1 mouse cellular context compared by ENCODE assay signal in the genomic region with DNA sequence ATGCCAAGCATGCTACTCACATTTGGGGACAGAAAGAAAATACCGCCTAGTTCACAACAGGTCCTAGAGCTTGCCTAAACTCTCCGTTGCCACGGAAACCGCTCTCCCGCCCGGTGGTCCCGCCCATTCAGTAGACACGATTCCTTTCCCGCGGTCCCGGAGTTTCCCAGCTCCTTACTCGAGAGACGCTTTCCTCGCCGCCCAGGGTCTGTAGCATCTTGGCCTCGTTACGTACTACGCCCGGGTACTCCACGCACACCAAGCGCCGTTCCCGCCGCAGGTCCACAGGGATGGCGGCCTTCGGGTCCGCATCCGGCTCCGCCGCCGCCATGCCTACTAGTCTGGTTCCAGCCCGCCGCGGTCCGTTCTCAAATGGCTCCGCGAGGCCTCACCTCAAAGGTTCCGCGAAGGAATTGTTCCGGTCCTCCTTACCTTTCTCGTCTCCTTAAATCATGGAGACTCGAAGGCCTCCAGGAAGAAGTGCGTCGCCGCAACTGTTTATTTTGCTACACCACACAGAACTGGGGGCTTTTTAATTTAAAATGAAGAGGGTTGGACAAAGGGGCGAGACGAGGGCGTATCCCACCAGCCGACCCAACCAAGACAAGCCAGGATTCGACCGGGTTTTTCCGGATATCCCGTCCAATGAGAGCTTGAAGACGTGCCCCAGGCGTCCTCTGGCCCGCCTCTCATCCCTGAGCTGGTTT.
TF ChIP-seq lines count a peak whose summit lies in the region.

No protein-coding gene starts in this region.

TF ChIP-seq in CH12.LX, 34 proteins besides CTCF, POLR2A, EP300 and RAD21:
- TF ChIP-seq CHD2 (IDR thresholded peaks at IDR 0.05; ENCODE audit: low read length) (peak; percentile 50; the same call in 1 of the 2 replicates), MEF2A (IDR thresholded peaks at IDR 0.05; ENCODE audit: borderline replicate concordance, low read depth, low read length) (peak; percentile 71), CHD1 (IDR thresholded peaks at IDR 0.05; ENCODE audit: low read depth, low read length) (no peak; the same call in 1 of the 2 replicates), ZKSCAN1 (IDR thresholded peaks at IDR 0.05; ENCODE audit: borderline replicate concordance, low read depth, low read length) (peak; percentile 19; the same call in 1 of the 2 replicates), KAT2A (IDR thresholded peaks at IDR 0.05; ENCODE audit: insufficient replicate concordance, low read length) (peak; percentile 86; the same call in 1 of the 2 replicates), IRF4 (IDR thresholded peaks at IDR 0.05; ENCODE audit: low read depth, low read length) (peak; percentile 65; the same call in 1 of the 2 replicates), NRF1 (IDR thresholded peaks at IDR 0.05; ENCODE audit: low read depth, low read length) (peak; percentile 66), TCF12 (IDR thresholded peaks at IDR 0.05; ENCODE audit: low read depth, low read length) (peak; percentile 96), SMC3 (IDR thresholded peaks at IDR 0.05; ENCODE audit: low read depth, low read length) (no peak), UBTF (IDR thresholded peaks at IDR 0.05; ENCODE audit: low read depth, low read length) (peak; percentile 62; the same call in 1 of the 2 replicates), TBP (conservative IDR thresholded peaks at IDR 0.05; ENCODE audit: low read depth, low read length) (peak; percentile 87), USF1 (IDR thresholded peaks at IDR 0.05; ENCODE audit: low read depth, low read length) (no peak), ELF1 (IDR thresholded peaks at IDR 0.05; ENCODE audit: low read depth, low read length) (peak; percentile 71; the same call in 1 of the 2 replicates), PAX5 (IDR thresholded peaks at IDR 0.05; ENCODE audit: low read length) (no peak), MAZ (IDR thresholded peaks at IDR 0.05; ENCODE audit: low read depth, low read length) (peak; percentile 77; the same call in 1 of the 2 replicates), MAX (IDR thresholded peaks at IDR 0.05; ENCODE audit: low read length) (peak; percentile 83), HCFC1 (IDR thresholded peaks at IDR 0.05; ENCODE audit: low read depth, low read length) (peak; percentile 93), E2F4 (IDR thresholded peaks at IDR 0.05; ENCODE audit: insufficient replicate concordance, low read depth, low read length) (peak; percentile 97), ZC3H11A (IDR thresholded peaks at IDR 0.05; ENCODE audit: low read depth, low read length) (no peak), ZMIZ1 (IDR thresholded peaks at IDR 0.05; ENCODE audit: low read depth, low read length) (peak; percentile 67), MYC (IDR thresholded peaks at IDR 0.05; ENCODE audit: low read depth, low read length) (peak; percentile 47; the same call in 1 of the 2 replicates), ZNF384 (IDR thresholded peaks at IDR 0.05; ENCODE audit: low read depth, low read length) (no peak; the same call in 1 of the 2 replicates), JUND (conservative IDR thresholded peaks at IDR 0.05; ENCODE audit: low read depth, low read length) (no peak), POLR2AphosphoS2 (IDR thresholded peaks at IDR 0.05; ENCODE audit: low read depth, low read length) (peak; percentile 55; the same call in 1 of the 2 replicates), JUN (IDR thresholded peaks at IDR 0.05; ENCODE audit: insufficient read depth, low read depth, low read length) (no peak), SIN3A (IDR thresholded peaks at IDR 0.05; ENCODE audit: low read length) (peak; percentile 99), MXI1 (IDR thresholded peaks at IDR 0.05; ENCODE audit: low read depth, low read length) (peak; percentile 89), NELFE (IDR thresholded peaks at IDR 0.05; ENCODE audit: low read depth, low read length) (peak; percentile 58), RCOR1 (conservative IDR thresholded peaks at IDR 0.05; ENCODE audit: low read depth, low read length) (no peak), BHLHE40 (IDR thresholded peaks at IDR 0.05; ENCODE audit: low read depth, low read length) (no peak)
